Mouse (Mus musculus) cerebellum, adult (tissue): Measurements from ENCODE around the gene Gm1330.
"Not testable (repeated sequence)": the region's sequence is repeated elsewhere in the genome, so short reads cannot be mapped to it uniquely, and the experiment has no call there.

Experiments used
- ATAC-seq: cut with Nextera tagmentation; 2 replicates; pipeline ENCODE4 v1.9.2; 2017; ENCODE audit warnings: mild to moderate bottlenecking, moderate library complexity, mixed read lengths; ENCODE audit not compliant: insufficient number of reproducible peaks, low FRiP score, low TSS enrichment

Gene Gm1330

GRCm38 (mm10) chr2:149003151-149003550, at the start of gene Gm1330:
Gene Gm1330 (minus strand): TSS chr2:149003251.
- ATAC-seq: no peak

- ATAC-seq: not testable (repeated sequence)
Observed at GRCm38 (mm10) chr2:149017137-149017536, 14.1 kb upstream of the Gm1330 start, which contains the start of gene Gm10750. Gene Gm10750 (minus strand): TSS chr2:149017237.

GRCm38 (mm10) chr2:149004826-149005225, 1.8 kb upstream of the Gm1330 start:
- no peak for ATAC-seq

GRCm38 (mm10) chr2:148995133-148995532, 7.9 kb downstream of the Gm1330 start:
- no peak for ATAC-seq
